Mouse (Mus musculus): ENCODE results near the gene Ncapg2.

Gene Ncapg2

GRCm38 (mm10) chr12:116442184-116442583 lies 37.0 kb downstream of the Ncapg2 start:
- in situ Hi-C loops (cut with MboI, MseI), result no loop called here

GRCm38 (mm10) chr12:116449536-116449935 lies 44.3 kb downstream of the Ncapg2 start:
- in situ Hi-C loops (cut with MboI, MseI), result loop anchor here (5.0 kb wide), 1 partner anchor 42 kb away; the partner anchor contains the start of gene Ncapg2

- in situ Hi-C loops (cut with MboI, MseI), result no loop called here
Observed at GRCm38 (mm10) chr12:116460379-116461065, 55.3 kb downstream of the Ncapg2 start.

- in situ Hi-C loops (cut with MboI, MseI), result no loop called here
Observed at GRCm38 (mm10) chr12:116467030-116467429, 61.8 kb downstream of the Ncapg2 start.

GRCm38 (mm10) chr12:116468348-116468747 lies 63.1 kb downstream of the Ncapg2 start:
- in situ Hi-C loops (cut with MboI, MseI), result no loop called here

GRCm38 (mm10) chr12:116469096-116469495 lies 63.9 kb downstream of the Ncapg2 start:
- in situ Hi-C loops (cut with MboI, MseI), result no loop called here

GRCm38 (mm10) chr12:116473264-116473663 lies 68.1 kb downstream of the Ncapg2 start:
- in situ Hi-C loops (cut with MboI, MseI), result no loop called here

GRCm38 (mm10) chr12:116473761-116474160 lies 68.6 kb downstream of the Ncapg2 start:
- in situ Hi-C loops (cut with MboI, MseI), result no loop called here

GRCm38 (mm10) chr12:116474676-116475075 lies 69.5 kb downstream of the Ncapg2 start:
- in situ Hi-C loops (cut with MboI, MseI), result no loop called here

- in situ Hi-C loops (cut with MboI, MseI), result no loop called here
Observed at GRCm38 (mm10) chr12:116478771-116479170, 73.6 kb downstream of the Ncapg2 start.

- in situ Hi-C loops (cut with MboI, MseI), result loop anchor here (10.0 kb wide), 1 partner anchor 397 kb away; no protein-coding TSS in a partner anchor
Observed at GRCm38 (mm10) chr12:116481921-116482320, 76.7 kb downstream of the Ncapg2 start.

- in situ Hi-C loops (cut with MboI, MseI), result loop anchor here (10.0 kb wide), 1 partner anchor 399 kb away; no protein-coding TSS in a partner anchor
Observed at GRCm38 (mm10) chr12:116483581-116483980, 78.4 kb downstream of the Ncapg2 start.

GRCm38 (mm10) chr12:116484991-116485390 lies 79.8 kb downstream of the Ncapg2 start:
- in situ Hi-C loops (cut with MboI, MseI), result loop anchor here (10.0 kb wide), 1 partner anchor 400 kb away; no protein-coding TSS in a partner anchor

- in situ Hi-C loops (cut with MboI, MseI), result loop anchor here (10.0 kb wide), 1 partner anchor 401 kb away; no protein-coding TSS in a partner anchor
Observed at GRCm38 (mm10) chr12:116485591-116486403, 80.6 kb downstream of the Ncapg2 start, which contains the start of gene Ptprn2. Gene Ptprn2, plus strand, starts transcription at chr12:116485720.

GRCm38 (mm10) chr12:116486404-116486730 lies 81.2 kb downstream of the Ncapg2 start:
- in situ Hi-C loops (cut with MboI, MseI), result loop anchor here (10.0 kb wide), 1 partner anchor 402 kb away; no protein-coding TSS in a partner anchor

- in situ Hi-C loops (cut with MboI, MseI), result loop anchor here (10.0 kb wide), 1 partner anchor 404 kb away; no protein-coding TSS in a partner anchor
Observed at GRCm38 (mm10) chr12:116488836-116489235, 83.6 kb downstream of the Ncapg2 start.

- in situ Hi-C loops (cut with MboI, MseI), result no loop called here
Observed at GRCm38 (mm10) chr12:116490575-116491356, 85.6 kb downstream of the Ncapg2 start.

- in situ Hi-C loops (cut with MboI, MseI), result no loop called here
Observed at GRCm38 (mm10) chr12:116498666-116499065, 93.5 kb downstream of the Ncapg2 start.

GRCm38 (mm10) chr12:116500652-116501051 lies 95.5 kb downstream of the Ncapg2 start:
- in situ Hi-C loops (cut with MboI, MseI), result no loop called here

- in situ Hi-C loops (cut with MboI, MseI), result no loop called here
Observed at GRCm38 (mm10) chr12:116512482-116512881, 107.3 kb downstream of the Ncapg2 start.

Measured in regulatory T cell (primary cell).